Mouse (Mus musculus): ENCODE measurements around the gene Pdzd3. TPM values are rescaled to one million over a fixed set of nuclear protein-coding genes. Genes with fewer than 3 reads are reported as not detected.

The Pdzd3 gene
- total RNA-seq, 2 experiments from 2014 or later: 1.4 to 1.8 TPM

DNA sequence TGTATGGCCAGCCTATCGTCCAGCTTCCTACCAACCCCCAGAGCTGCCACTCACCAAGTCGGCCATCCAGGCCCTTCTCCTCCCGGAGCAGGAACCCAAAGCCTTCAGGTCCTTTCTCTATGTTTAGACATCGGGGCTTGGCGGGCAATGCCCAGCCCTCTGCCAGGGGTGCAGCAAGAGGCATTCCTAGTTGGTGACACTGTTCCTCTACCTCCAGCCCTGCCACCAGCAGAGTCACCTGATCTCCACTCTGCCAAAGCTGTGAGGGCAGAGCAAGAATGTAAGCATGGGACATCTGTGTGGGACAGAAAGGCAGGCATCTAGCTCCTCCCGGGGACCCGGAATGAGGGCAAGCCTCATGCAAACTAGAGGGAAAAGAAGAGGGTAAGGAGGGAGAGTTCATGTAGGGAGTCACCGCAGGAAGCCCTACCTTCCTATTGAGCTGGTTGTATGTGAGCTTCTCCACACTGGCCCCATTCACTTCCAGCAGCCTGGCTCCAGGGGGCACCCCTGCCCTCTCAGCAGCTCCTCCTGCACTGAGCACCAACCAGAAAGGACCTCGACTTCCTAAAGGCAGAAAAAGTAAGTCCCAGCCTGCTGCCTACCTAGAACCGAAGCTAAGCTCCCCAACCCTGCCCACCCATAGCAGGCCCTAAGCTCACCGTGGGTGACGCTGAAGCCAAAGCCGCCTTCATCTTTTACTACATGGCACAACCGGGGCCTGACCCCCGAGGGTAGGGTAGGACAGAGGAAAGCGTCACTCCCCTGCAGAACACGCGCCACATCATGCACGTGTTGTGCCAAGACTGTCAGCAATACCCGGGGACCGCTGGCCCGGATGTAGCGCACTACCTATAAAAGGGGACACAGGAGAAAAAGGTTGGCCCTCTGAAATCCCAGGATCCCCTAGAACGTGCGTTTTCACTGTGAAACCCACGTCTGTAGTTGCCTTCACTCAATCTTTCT lies 1.8 kb downstream of the Pdzd3 start:
- peak; percentile 62 to 68 for DNase-seq

DNA sequence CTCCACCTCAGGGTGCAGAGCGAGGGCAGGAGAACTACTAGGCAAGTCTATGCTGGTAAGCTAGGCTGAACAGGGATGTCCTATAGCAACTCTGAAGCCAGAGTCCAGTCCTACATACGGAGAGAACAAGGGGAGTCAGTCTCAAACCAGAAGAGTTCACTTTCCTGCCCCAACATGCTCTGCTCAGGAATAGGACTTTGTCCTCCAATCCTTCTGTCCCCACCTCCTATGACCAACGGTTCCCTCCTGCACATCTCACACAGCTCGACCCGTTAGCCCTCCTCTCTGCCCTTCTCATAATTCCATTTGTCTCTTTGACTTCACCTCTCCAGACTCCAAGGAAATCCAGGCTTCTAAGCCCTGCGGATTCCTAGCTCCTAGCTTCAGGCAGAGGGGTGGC lies 3.4 kb downstream of the Pdzd3 start:
- DNase-seq: no peak

DNA sequence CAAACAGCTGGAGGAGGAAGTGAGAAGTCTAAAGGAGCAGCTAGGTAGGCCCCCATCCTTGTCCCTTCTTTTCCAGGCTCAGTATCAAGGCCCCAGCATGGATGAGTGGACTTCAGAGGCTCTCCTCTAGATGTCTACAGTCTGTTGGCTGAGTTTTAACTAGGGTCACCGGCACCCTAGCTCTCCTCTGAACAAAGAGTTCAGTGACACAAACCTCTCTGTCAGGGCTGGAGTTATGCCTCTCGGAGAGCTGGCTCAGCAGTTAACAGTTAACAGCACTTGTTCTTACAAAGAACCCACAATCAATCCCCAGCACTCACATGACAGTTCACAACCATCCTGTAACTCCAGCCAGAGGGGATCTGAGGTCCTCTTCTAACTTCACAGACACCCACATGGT lies 7.7 kb downstream of the Pdzd3 start:
- no peak for DNase-seq

DNA sequence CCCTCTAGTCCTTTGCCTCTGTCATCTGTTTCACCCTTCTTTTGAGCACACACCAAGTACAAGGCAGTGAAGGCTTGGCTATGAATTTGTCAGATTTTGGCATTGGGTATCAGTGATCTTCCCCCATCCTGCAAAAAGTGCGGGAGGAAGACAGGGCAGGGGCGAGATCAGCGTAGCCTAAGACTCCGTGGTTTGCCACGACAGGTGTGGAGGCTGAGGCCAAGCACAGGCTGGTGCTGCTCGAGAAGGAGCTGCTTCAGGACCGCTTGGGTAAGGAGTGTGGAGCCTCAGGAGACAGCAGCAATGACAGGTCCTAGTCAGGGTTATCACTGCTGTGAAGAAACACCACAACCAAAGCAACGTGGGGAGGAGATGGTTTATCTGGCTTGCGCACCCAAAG lies 9.9 kb downstream of the Pdzd3 start:
- no peak for DNase-seq

DNA sequence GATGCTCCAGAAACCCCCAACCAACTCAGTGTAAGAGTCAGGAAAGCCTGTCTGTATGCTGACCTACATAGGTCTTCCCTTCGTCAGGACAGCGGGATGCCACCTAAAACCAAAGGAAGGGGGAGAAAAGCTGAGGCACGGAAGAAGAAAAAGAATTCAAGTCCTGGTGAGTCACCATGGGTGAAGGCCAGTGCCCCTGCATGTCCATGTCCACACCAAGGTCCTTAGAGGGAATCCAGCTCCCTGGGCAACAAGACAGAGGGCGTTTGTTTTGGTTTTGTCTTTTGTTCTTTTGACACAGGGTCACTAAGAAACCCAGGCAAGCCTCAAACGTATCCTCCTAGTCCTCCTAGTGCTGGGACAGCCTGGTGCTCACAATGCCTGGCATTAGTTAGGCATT lies 10.4 kb downstream of the Pdzd3 start:
- no peak for DNase-seq

DNA sequence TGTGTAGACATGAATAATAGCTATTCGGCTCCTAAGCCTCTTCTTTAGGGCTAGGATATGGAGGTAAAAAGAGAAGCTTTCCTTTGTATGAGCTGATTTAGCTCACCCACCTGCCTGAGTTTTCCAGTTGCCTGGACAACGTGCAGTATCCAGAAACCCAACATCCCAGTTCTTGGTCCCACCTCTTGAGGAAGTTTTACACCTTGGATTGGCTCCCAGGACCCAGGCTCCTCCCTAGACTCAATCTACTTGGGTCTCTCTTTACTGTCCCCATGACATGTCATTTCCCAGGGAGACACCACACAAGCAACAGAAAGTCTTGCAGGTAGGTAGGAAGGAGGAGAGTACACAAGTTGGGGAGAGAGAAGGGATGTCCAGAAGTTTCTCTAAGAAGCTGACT lies 10.9 kb downstream of the Pdzd3 start, which contains the start of gene Ccdc153:
Gene Ccdc153 (plus strand): TSS at position 278 of the 400 bp plus-strand sequence.
- no peak for DNase-seq

DNA sequence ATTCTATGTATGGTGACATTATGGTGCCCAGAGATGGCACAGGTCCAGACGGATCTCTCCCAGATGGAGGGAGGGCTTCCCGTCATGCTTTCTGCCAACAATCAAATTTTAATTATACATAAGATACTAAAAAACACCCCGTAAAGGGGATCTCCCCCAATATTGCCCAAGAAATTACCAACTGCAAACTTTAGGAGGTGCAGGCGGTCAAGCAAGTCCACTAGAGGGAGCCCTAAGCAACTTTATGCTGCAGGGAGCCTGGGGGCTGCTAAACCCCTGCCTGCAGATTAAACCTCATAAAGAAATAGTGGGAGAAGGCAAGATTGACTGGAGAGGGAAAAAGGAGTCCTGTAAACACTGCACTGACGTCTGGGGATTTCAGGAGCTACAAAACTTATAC lies 11.8 kb downstream of the Pdzd3 start:
- DNase-seq: no peak

DNA sequence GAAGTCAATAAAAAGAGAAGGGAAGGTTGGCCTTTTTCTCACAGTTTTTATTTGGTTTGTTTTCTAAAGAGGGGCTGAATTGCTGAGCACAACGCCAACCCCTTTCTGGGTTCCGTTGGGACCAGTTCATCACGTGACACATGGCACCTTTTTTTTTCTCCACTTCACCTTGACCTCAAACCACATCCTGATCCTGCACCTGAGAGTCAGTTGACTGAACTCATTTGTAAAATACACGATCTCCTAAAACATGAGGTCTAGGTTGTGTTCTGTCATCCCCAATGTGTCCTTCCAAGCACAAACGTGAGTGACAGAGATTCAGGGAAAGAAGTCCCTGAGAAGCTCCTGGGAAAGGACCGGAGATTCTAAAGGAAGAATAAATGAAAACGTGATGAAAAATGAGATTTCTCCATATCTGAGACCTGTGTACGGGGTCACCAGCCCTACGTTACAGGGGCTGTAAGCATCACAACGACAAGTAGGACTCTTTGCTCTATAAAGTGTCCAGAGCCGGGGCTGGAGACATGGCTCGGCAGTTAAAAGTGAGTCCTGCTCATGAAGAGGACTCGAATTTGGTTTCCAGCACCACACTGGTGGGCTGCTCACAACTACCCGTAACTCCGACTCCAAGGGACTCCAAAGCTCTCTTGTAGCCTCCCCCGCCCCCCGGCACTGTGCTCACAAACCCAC lies 12.6 kb downstream of the Pdzd3 start:
- DNase-seq: no peak

DNA sequence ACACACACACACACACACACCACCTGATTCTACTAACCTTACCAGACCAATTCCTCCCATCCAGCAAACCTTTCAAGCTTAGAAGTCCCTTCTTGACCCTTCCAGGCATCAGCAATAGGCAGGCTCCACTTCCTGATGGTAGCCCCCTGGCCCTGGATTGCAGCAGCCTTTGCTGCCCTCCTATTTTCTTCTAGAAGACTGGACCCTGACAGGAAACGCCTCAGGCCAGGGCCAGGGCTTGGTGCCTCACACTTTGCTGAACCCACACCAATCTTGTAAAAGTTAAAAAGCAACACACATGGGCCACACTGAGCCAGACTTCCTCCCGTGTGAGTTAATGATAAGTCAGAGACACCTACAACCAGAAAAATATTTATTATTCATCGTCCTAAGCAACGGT lies 14.1 kb downstream of the Pdzd3 start:
- no peak for DNase-seq

DNA sequence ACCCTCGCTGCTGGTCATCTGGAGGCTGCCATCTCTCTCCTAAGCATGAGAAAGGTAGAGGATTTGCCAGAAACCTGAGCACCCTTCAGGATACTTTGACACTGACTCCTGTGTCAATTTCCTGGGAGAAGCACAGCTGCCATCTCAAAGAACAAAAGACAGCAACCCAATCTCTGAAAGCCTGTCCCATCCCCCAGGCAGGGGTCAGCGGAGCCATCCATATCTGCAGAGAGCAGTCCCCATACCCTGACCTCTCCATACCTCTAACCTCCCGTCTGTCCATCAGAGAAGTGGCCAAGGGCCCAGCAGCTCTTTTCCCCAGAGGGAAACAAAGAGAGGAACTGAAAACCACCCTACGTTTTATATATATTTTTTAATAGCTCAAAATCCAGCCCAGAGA lies 14.7 kb downstream of the Pdzd3 start:
- no peak for DNase-seq

DNA sequence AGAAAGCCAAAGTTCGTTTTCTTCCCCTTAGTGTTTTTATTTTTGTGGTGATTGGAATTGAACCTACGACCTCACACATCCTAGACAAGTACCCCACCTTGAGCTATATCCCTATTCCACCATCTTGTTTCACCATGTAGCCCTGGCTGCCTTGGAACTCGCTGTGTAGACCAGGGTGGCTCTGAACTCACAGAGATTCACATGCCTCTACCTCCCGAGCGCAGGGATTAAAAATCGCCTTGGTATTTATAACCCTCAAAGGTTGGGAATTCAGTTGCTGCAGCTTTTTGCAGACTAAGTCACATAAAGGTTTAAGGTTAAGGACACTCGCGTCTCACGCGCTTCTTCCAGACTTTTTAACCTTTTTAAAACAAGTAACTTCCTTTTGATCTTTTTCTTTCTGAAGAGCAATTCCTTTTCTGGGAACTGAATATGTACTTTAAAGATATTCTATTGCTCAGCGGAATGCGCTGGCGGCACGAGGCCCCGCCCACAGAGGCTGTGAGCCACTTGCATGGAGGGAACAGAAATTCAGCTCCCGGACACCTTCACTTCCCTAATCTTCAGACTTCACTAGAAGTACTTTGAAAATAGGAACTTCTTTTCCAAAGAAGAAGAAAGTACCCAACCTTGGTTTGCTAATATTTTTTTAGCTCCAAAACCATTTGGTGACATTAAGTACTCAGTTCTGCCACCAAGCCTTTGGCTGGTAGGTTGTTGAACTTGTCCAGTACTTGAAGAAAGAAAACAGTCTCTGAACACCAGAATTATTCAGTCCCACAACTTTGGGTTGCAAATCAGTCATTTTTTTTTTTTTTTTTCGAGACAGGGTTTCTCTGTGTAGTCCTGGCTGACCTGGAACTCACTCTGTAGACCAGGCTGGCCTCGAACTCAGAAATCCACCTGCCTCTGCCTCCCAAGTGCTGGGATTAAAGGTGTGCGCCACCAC lies 16.5 kb downstream of the Pdzd3 start:
- DNase-seq: no peak

DNA sequence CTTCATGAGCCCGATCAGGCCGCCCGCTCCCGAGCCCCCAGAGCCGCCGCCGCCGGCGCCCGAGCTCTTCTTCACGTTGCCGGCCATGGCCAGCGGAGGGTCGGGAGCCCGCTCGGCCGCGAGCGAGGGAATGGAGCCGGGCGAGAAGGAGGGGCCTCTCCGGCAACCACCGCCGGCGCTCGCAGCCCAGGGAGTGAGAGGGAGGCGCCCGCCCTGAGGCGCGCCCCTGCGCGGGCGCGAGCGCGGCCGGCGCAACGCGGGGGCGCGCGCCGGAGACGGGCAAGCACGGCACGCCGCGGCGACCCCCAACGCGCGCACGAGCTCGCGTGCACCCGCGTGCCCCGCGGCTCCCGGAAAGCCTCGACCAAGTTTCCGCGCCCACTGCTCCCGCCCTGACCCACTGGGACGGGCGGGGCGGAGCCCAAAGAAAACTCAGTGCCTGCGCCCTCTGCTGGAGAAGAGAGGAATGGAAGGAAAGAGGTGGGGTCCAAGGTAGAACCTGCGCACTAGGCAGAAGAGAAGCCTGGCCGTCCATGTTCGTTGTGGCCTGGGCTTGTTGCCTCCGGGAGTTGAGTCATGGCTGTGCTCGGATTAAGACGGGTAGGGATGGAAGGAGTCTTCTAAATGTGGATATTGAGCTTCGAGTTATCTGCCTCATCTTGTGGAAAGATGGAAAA lies 17.3 kb downstream of the Pdzd3 start, which contains the start of gene Cbl:
Gene Cbl (minus strand): TSS at position 248 of the 677 bp plus-strand sequence.
- DNase-seq: peak; percentile 98 to 99

DNA sequence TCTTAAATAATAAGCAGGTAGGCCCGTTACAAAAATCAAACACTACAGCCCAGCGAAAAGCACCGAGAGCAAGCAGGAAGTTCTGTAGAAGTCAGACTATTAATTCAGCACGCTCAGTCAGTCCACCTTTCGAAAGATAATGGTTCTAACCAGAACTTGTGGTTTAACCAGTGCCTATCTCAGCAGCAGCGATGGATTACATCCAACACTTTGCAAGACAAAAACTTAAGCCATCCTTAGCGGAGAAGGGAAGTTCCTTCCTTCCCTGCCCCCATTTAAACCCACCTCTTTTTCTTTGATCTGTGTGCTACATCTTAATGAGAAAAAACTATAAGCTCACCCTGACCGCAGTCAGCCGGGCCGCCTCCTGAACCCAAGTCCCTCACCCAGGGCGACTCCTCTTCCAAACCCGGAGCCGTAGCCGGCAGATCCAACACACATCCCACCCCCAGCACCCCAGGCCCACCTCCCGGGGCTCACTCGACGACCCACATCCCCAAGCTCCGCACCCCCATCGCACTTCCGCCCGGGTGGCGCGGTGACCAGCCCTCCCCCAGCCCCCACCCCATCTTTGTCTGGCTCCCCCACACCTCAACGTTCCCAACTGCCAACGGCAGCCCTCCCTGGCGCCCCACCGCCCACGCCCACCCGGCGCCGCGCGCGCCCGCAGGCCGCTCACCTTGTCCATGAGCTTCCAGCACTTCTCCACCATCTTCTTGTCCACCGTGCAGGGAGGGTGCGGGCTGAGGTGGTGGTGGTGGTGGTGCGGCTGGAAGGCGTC lies 18.1 kb downstream of the Pdzd3 start:
- no peak for DNase-seq

DNA sequence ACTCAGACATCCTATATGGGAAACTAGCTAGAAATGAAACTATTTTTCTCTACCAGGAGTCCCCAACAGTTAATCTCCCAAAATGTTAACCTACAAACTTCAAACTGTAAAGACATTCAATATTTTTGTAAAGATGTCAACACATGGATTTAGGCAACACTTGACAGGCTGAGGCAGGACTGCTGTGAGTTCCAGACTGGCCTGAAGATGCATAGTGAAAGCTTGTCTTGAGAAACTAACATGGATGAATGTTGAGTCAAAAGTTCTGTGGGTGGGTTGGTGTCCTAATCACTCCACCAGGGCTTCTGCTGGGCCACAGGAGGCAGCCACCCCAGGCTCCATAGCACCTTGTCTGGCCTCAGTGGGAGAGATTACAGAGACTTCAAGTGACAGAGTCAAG lies 19.7 kb downstream of the Pdzd3 start:
- no peak for DNase-seq

DNA sequence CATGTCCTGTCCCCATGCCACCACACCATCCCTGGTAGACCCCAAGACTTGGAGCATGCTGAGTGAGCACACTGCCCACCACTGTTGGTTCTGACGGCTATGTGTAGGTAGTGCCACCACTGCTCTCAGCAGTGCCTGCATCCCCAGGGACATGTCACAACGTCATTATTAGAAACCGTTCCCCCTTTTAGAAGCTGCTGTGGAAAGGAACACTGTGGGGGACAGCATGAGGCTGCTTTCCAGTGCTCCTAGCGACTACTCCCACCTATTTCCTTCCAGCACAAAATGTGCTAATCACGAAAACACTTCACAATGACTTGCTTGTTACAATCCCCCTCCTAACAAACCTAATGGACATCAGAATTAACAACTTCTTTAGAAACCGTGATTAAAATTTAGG lies 25.3 kb downstream of the Pdzd3 start:
- DNase-seq: peak; percentile 21 to 25

DNA sequence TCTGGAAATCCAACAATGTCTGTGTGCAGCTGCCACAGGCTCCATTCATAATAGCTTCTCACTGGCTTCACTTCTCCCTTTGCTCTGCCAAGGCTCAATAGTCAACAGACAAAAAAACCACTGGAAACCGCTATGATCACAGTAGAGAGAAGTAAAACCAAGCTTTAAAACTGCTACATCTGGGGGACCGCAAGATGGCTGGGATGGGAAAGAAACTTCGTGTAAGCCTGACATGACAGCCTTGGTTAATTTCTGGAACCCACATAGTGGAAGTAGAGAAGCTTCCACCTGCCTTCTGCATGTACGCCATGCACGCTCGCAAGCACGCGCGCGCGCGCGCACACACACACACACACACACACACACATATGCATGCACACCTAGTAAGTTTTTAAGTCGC lies 37.7 kb downstream of the Pdzd3 start:
- no peak for DNase-seq

DNA sequence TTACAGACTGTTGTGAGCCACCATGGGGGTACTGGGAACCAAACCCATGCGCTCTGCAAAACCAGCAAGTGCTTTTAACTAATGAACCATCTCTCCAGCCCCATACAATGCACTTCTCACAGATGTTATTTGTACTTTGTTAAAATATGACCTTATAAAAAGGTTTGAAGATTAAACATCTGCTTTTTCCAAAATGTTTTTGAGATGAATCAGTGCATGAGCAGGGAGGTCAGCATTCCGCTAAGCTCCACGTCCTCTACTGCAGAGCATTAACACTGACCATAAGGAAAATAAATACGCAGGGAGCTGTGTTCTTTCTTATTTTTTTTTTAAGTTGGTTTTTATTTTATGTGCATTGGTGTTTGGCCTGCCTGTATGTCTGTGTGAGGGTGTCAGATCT lies 38.9 kb downstream of the Pdzd3 start:
- DNase-seq: no peak

DNA sequence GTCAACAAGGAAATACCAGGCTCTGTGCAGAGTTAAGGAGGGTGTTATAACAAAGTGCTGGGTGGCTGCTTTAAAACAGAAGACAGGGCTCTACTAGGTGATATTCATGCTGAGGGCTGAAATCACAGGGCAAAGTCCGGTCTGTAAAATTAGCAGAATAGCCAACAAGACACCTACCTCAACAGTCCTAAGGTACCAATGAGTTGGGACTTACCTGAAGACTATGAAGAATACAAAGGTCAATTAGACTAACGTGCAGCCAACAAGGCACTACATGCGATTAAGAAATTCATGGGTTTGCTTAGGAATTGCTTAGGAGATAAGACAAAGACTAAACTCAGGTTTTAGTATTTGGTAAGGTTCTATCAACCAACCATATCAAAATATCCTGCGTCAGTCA lies 41.9 kb downstream of the Pdzd3 start:
- DNase-seq: no peak

DNA sequence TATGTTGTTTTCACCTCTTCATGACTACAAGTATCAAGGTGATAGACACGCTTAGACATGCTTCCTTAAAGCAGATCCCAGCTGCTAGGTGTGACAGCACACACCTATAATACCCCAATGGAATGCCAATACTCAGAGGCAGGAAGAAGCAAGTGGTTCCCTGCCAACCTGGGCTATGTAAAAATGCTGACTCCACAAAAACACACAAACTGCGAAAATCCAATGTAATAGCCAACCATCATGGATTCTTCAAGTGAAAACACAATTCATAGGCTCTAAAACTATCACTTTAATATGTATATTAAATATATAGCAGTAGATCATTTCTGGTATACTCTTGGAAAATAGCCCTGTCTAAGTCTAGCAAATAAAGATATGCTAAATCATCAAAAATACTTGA lies 43.4 kb downstream of the Pdzd3 start:
- DNase-seq: no peak

DNA sequence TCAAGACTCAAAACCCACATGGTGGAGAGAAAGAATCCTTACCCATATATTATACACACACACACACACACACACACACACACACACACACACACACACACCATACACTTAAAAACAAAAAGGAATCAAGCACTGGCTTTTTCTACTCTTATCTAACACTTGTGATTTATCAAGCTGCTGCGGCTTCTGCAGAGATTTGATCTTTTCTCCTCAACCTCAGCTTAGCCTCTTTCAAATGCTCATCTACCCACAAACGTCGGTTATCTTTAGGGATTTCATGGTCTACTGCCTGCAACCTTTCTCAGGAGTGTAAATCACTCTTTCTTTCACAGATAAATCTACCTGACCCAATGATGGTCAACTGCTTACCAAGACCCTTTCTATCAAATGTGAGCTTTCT lies 50.8 kb downstream of the Pdzd3 start:
- DNase-seq: no peak

DNA sequence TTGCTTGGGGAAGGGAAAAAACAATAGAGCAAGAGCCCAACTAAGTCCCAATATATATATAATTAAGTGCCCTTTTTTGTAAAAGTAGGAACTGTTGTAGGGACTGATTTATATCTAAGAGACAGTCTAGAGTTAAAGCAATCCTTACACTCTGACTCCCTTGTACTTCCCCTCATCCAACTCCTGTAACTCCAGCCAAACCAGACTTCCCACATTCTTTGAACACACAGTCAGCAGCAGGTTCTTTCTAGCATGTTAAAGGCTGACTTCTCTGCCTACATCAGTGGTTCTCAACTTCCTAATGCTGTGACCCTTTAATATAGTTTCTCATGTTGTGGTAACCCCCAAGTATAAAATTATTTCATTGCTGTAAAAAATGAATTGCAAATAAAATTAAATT lies 51.7 kb downstream of the Pdzd3 start:
- DNase-seq: no peak

All from layer of hippocampus, postnatal 36 days (tissue).